Mouse (Mus musculus) testis, adult 2 months (tissue): Measurements from ENCODE around the gene Tspan7. TPM values are rescaled to one million over a fixed set of nuclear protein-coding genes. Genes with fewer than 3 reads are reported as not detected.

ENCODE experiments used
- H3K27ac ChIP-seq: fragments of 200-500 bp; 2 replicates; pipeline ENCODE4 v1.5.1; 2012; ENCODE audit warnings: low read depth, low read length; ENCODE audit not compliant: control insufficient read depth, insufficient read depth
- H3K27me3 ChIP-seq: fragments of 200-500 bp; 2 replicates; pipeline ENCODE4 v1.6.1; 2012; ENCODE audit warnings: mild to moderate bottlenecking, low read length, moderate library complexity; ENCODE audit not compliant: control insufficient read depth, insufficient read depth
- H3K36me3 ChIP-seq: fragments of 200-500 bp; 2 replicates; pipeline ENCODE4 v1.6.1; 2012; ENCODE audit warnings: mild to moderate bottlenecking, low read length; ENCODE audit not compliant: control insufficient read depth, insufficient read depth
- H3K4me1 ChIP-seq: fragments of 200-500 bp; 2 replicates; pipeline ENCODE4 v1.6.1; 2012; ENCODE audit warnings: low read length; ENCODE audit not compliant: control insufficient read depth, insufficient read depth
- H3K4me3 ChIP-seq: fragments of 200-500 bp; 2 replicates; pipeline ENCODE4 v1.5.1; 2012; ENCODE audit warnings: low read depth, mild to moderate bottlenecking, low read length, moderate library complexity, mixed read lengths; ENCODE audit not compliant: control insufficient read depth
- CTCF ChIP-seq: fragments of 200-500 bp; IDR thresholded peaks from 2 replicates; pipeline ENCODE4 v1.5.1; 2012; ENCODE audit warnings: low read depth, mild to moderate bottlenecking, inconsistent platforms, low read length, moderate library complexity; ENCODE audit not compliant: control insufficient read depth, insufficient read depth, insufficient replicate concordance
- POLR2A ChIP-seq: fragments of 200-500 bp; IDR thresholded peaks from 2 replicates; pipeline ENCODE4 v1.6.1; 2012; ENCODE audit warnings: low read depth, mild to moderate bottlenecking, inconsistent platforms, low read length, moderate library complexity; ENCODE audit not compliant: control insufficient read depth
- polyA plus RNA-seq: library from polyadenylated mRNA; depleted of rRNA; stranded (reverse); fragments of >200 nt; gene quantifications from 2 replicates; pipeline ENCODE4 v1.2.3, GENCODE M21; 2012

Gene Tspan7
- polyA plus RNA-seq, 1 experiment: 4.0 TPM

- no peaks in the 10 kb centered on the region for H3K4me1 ChIP-seq
- TF ChIP-seq POLR2A: no peak
- no peak for TF ChIP-seq CTCF
- H3K27me3 ChIP-seq: no peaks in the 10 kb centered on the region
- no peaks in the 10 kb centered on the region for H3K36me3 ChIP-seq
- H3K27ac ChIP-seq: no peak overlapping the region
- H3K4me3 ChIP-seq: no peak overlapping the region
Measured at GRCm38 (mm10) chrX:10549708-10550107, 64.8 kb downstream of the Tspan7 start.

- Histone ChIP-seq H3K27me3 (no peaks in the 10 kb centered on the region), H3K36me3 (no peaks in the 10 kb centered on the region), H3K4me3 (no peak overlapping the region), H3K4me1 (no peaks in the 10 kb centered on the region), H3K27ac (no peak overlapping the region)
- TF ChIP-seq POLR2A (no peak), CTCF (no peak)
Measured at GRCm38 (mm10) chrX:10556899-10557298, 71.9 kb downstream of the Tspan7 start.

- no peak for TF ChIP-seq POLR2A
- TF ChIP-seq CTCF: no peak
- H3K27me3 ChIP-seq: no peaks in the 10 kb centered on the region
- H3K27ac ChIP-seq: no peak overlapping the region
- H3K36me3 ChIP-seq: no peaks in the 10 kb centered on the region
- H3K4me1 ChIP-seq: no peaks in the 10 kb centered on the region
- no peak overlapping the region for H3K4me3 ChIP-seq
Measured at GRCm38 (mm10) chrX:10557596-10557995, 72.6 kb downstream of the Tspan7 start.

GRCm38 (mm10) chrX:10558625-10559024 is 73.7 kb downstream of the Tspan7 start:
- TF ChIP-seq POLR2A (no peak), CTCF (no peak)
- Histone ChIP-seq H3K4me3 (no peak overlapping the region), H3K36me3 (no peaks in the 10 kb centered on the region), H3K27me3 (no peaks in the 10 kb centered on the region), H3K27ac (no peak overlapping the region), H3K4me1 (no peaks in the 10 kb centered on the region)

GRCm38 (mm10) chrX:10565811-10566210 is 80.9 kb downstream of the Tspan7 start:
- no peak overlapping the region for H3K4me3 ChIP-seq
- TF ChIP-seq POLR2A (no peak), CTCF (no peak)
- H3K4me1 ChIP-seq: no peaks in the 10 kb centered on the region
- no peaks in the 10 kb centered on the region for H3K36me3 ChIP-seq
- no peaks in the 10 kb centered on the region for H3K27me3 ChIP-seq
- no peak overlapping the region for H3K27ac ChIP-seq

- Histone ChIP-seq H3K4me1 (no peaks in the 10 kb centered on the region), H3K27ac (no peak overlapping the region), H3K27me3 (no peaks in the 10 kb centered on the region), H3K4me3 (no peak overlapping the region), H3K36me3 (no peaks in the 10 kb centered on the region)
- TF ChIP-seq POLR2A (no peak), CTCF (no peak)
Measured at GRCm38 (mm10) chrX:10574523-10574922, 89.6 kb downstream of the Tspan7 start.

GRCm38 (mm10) chrX:10575406-10575805 is 90.4 kb downstream of the Tspan7 start:
- Histone ChIP-seq H3K4me1 (no peaks in the 10 kb centered on the region), H3K36me3 (no peaks in the 10 kb centered on the region), H3K27ac (no peak overlapping the region), H3K27me3 (no peaks in the 10 kb centered on the region), H3K4me3 (no peak overlapping the region)
- TF ChIP-seq POLR2A: no peak
- no peak for TF ChIP-seq CTCF

- H3K27ac ChIP-seq: no peak overlapping the region
- H3K27me3 ChIP-seq: no peaks in the 10 kb centered on the region
- TF ChIP-seq POLR2A (no peak), CTCF (no peak)
- H3K4me1 ChIP-seq: no peaks in the 10 kb centered on the region
- H3K4me3 ChIP-seq: no peak overlapping the region
- no peaks in the 10 kb centered on the region for H3K36me3 ChIP-seq
Measured at GRCm38 (mm10) chrX:10576349-10576748, 91.4 kb downstream of the Tspan7 start.
